Mouse (Mus musculus) forebrain, embryonic 11.5 days (tissue): ENCODE measurements at regions not wholly inside any gene's neighbourhood (a gene's known extent, or its start where the extent isn't known, plus 50 kb on each side); places are given as distances from the start of the nearest gene placed in this dataset.
"Not testable (repeated sequence)": the region's sequence is repeated elsewhere in the genome, so short reads cannot be mapped to it uniquely, and the experiment has no call there.

Experiments used
- ATAC-seq: fragments of 200-750 bp; cut with Nextera tagmentation; replicated peaks from 2 replicates; pipeline ENCODE4 v1.8.0; 2017; ENCODE audit warnings: moderate TSS enrichment; ENCODE audit not compliant: low FRiP score
- DNase-seq: peaks from one replicate; pipeline ENCODE4 v3.0.0-alpha.2; 2017; ENCODE audit warnings: low spot score
- H3K27ac ChIP-seq: fragments of 300-500 bp; sonication (generic); 2 replicates; pipeline ENCODE4 v1.5.1; 2014; ENCODE audit warnings: low read depth, low read length
- H3K27me3 ChIP-seq: fragments of 300-500 bp; sonication (generic); 2 replicates; pipeline ENCODE4 v1.6.1; 2014; ENCODE audit warnings: mild to moderate bottlenecking, low read length, mixed read lengths; ENCODE audit not compliant: control insufficient read depth, insufficient read depth
- H3K36me3 ChIP-seq: fragments of 300-500 bp; sonication (generic); 2 replicates; pipeline ENCODE4 v1.6.1; 2014; ENCODE audit warnings: mild to moderate bottlenecking, low read length, moderate library complexity, mixed read lengths; ENCODE audit not compliant: control insufficient read depth, insufficient read depth
- H3K4me1 ChIP-seq: fragments of 300-500 bp; sonication (generic); replicated peaks from 2 replicates; pipeline ENCODE4 v1.6.1; 2014; ENCODE audit warnings: low read length, mixed read lengths; ENCODE audit not compliant: control insufficient read depth, insufficient read depth
- H3K4me2 ChIP-seq: fragments of 300-500 bp; sonication (generic); 2 replicates; pipeline ENCODE4 v1.6.1; 2014; ENCODE audit warnings: low read depth, mild to moderate bottlenecking, low read length, moderate library complexity, mixed read lengths; ENCODE audit not compliant: severe bottlenecking
- H3K4me3 ChIP-seq: fragments of 300-500 bp; sonication (generic); 2 replicates; pipeline ENCODE4 v1.5.1; 2014; ENCODE audit warnings: low read depth, low read length
- H3K9ac ChIP-seq: fragments of 300-500 bp; sonication (generic); 2 replicates; pipeline ENCODE4 v1.6.1; 2014; ENCODE audit warnings: low read length
- H3K9me3 ChIP-seq: fragments of 300-500 bp; sonication (generic); 2 replicates; pipeline ENCODE4 v1.6.1; 2016; ENCODE audit warnings: low read length, mixed read lengths; ENCODE audit not compliant: control insufficient read depth
- WGBS: fragments of 180-500 bp; shearing (Covaris S2); extraction: QIAGEN DNeasy Blood & Tissue Kit; methylation state at CpG from one replicate; pipeline ENCODE4 v1.1.7; 2014; 5-methylcytosine and 5-hydroxymethylcytosine counted together

DNA sequence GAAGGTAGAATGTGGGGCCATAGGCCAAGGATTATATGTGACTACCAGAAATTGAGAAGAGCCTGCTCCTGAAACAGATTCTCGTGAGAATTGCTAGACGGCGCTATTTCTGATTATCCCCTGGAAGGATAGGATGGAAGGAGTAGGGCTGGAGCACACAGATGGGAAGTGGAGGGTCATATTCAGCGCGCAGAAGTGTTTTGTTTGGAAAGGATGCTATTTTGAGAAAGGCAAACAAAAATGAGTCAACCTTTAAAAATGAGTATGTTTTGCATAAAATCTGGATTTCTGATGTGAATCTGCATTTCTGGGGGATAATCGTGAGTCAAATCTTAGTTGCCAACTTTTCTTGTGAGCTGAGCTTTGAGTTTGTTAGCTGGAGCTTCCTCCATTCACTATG is 58.1 kb upstream of the Fshb start:
- Histone ChIP-seq H3K27ac (no peak overlapping the region), H3K36me3 (no peaks in the 10 kb centered on the region), H3K4me1 (no peaks in the 10 kb centered on the region), H3K9ac (no peak overlapping the region), H3K4me2 (no peak overlapping the region), H3K4me3 (no peak overlapping the region), H3K9me3 (no peaks in the 10 kb centered on the region), H3K27me3 (no peaks in the 10 kb centered on the region)
- ATAC-seq (no peak), DNase-seq (no peak)
- 90% methylated on average over 6 of the region's 6 CpGs for WGBS

DNA sequence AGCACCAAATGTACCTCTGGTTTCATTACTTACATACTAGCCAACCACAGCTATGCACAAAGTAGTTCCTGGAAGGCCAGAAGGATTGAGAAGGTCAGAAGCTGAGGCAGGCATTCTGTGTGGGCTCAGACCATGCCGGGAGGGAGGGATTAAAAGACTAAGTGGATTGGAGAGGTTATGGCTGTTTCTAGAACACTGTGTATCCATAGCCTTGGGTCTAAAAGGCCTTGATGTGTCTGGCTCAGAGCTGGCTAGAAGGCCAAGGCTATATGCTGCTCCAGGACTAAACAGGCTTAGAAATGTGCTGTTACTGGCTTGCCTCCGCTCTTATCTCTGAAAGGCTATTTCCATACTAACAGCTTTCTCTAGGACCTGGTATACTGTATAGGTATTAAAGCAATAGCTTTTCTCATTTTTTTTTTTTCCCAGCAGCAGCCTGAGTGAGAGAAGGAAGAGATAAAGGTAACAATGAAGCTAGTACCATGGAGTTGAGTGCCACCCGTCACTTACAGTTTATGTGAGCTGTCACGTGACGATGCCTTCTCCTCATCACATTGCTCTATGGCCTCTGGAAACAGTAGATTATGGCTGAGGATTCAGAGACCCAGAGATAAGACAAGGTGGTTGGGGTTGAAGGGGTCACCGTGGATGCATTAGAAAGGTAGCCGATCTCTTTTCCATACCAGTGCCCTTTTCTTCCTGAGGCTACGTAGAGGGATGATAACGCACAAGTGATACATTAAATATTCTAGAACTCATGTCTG is 59.4 kb upstream of the Fshb start:
- 94% methylated on average over 9 of the region's 9 CpGs for WGBS
- H3K36me3 ChIP-seq, result no peaks in the 10 kb centered on the region
- DNase-seq (no peak), ATAC-seq (no peak)
- no peaks in the 10 kb centered on the region for H3K9me3 ChIP-seq
- no peak overlapping the region for H3K27ac ChIP-seq
- H3K4me1 ChIP-seq, result no peaks in the 10 kb centered on the region
- no peak overlapping the region for H3K4me2 ChIP-seq
- no peak overlapping the region for H3K4me3 ChIP-seq
- H3K9ac ChIP-seq, result no peak overlapping the region
- no peaks in the 10 kb centered on the region for H3K27me3 ChIP-seq

DNA sequence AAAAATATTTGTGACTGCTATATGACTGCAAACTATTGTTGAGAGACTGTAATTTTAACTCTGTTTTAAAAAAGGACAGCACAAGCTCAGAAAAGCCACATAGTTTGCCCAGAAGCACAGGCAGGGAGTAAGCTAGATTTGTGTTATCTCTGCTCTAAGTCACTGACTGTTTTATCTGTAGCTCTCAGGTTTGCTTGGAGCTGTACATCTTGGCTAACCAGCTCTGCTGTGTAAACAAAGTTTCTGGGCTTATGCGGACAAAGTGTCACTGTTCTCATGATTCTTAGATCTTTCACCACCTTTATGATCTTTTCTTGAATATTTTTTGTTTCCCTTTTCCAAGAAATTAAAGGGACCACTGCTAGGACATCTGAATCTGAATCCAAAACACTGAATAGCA is 60.2 kb upstream of the Fshb start:
- Histone ChIP-seq H3K9me3 (no peaks in the 10 kb centered on the region), H3K9ac (no peak overlapping the region), H3K27me3 (no peaks in the 10 kb centered on the region), H3K4me2 (no peak overlapping the region), H3K27ac (no peak overlapping the region), H3K36me3 (no peaks in the 10 kb centered on the region), H3K4me1 (no peaks in the 10 kb centered on the region), H3K4me3 (no peak overlapping the region)
- 100% methylated on average over 1 of the region's 1 CpGs for WGBS
- no peak for ATAC-seq
- DNase-seq, result no peak

DNA sequence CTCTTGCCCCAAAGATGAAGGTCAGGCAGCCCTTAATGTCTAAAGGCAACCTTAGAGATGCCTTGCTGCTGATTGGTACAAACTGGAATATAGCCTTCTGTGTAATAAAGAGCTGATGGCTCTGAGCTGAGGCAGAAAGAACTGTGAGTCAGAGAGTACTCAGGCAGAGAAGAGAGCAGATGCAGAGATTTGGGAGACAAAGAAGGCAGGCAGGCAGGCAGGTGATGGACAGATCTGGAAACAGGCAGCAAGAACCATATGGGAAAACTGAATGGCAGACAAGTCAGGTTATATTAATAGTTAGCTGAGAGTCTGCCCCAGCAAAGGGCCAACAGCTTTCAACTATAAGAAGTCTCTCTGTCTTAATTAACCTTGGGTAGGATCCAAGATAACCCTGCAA is 73.7 kb upstream of the Fshb start:
- no peak overlapping the region for H3K4me2 ChIP-seq
- H3K27ac ChIP-seq, result no peak overlapping the region
- H3K9me3 ChIP-seq, result no peaks in the 10 kb centered on the region
- no peaks in the 10 kb centered on the region for H3K27me3 ChIP-seq
- H3K9ac ChIP-seq, result no peak overlapping the region
- no peaks in the 10 kb centered on the region for H3K36me3 ChIP-seq
- ATAC-seq (no peak), DNase-seq (no peak)
- no peak overlapping the region for H3K4me3 ChIP-seq
- no peaks in the 10 kb centered on the region for H3K4me1 ChIP-seq

DNA sequence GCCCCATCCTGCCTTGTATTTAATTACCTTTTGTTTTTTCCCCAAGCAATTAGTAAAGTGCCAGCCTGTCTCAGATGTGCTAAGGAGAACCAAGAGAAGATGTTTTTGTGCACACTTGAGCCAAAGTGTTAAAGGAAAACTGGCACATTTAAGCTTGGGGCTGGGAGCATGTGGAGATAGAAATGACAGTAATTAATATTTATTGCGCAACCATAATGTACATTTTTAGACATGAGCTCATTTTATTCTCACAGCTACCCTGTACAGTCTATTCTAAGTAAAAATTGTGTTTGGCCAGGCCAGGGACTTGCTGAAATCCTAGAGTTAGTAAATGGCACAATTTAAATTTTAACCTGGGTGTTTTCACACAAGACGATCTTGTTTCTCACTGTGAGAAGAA is 89.9 kb upstream of the Fshb start:
- no peaks in the 10 kb centered on the region for H3K27me3 ChIP-seq
- no peaks in the 10 kb centered on the region for H3K9me3 ChIP-seq
- no peak for ATAC-seq

DNA sequence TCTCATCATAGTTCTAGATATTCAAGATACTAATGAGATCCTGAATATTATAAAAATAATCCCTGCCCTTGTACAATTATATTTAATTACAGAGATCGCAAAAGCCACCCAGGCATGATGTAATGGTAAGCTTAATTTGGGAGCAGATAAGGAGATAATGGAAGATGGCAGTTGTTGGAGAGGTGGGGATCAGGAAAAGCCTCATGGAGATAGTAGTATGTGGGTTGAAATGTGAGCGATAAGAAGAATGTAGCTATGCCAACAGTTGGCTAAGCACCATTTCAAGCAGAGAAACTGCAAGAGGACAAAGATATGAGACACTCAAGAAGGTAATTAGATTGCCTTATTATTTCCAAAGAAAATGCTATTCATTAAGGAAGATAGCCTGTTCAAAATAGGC is 90.4 kb upstream of the Fshb start:
- H3K9me3 ChIP-seq, result no peaks in the 10 kb centered on the region
- no peak overlapping the region for H3K27ac ChIP-seq
- H3K36me3 ChIP-seq, result no peaks in the 10 kb centered on the region
- H3K9ac ChIP-seq, result no peak overlapping the region
- no peak overlapping the region for H3K4me2 ChIP-seq
- DNase-seq, result no peak
- no peaks in the 10 kb centered on the region for H3K4me1 ChIP-seq
- H3K27me3 ChIP-seq, result no peaks in the 10 kb centered on the region
- no peak; the same call in 1 of the 2 replicates for ATAC-seq
- WGBS, result 94% methylated on average over 2 of the region's 2 CpGs
- no peak overlapping the region for H3K4me3 ChIP-seq

More for the DNA sequence above, 89.9 kb upstream of the Fshb start:
- H3K4me1 ChIP-seq, result no peaks in the 10 kb centered on the region
- no peak overlapping the region for H3K4me3 ChIP-seq
- H3K36me3 ChIP-seq, result no peaks in the 10 kb centered on the region
- H3K4me2 ChIP-seq, result no peak overlapping the region
- no peak overlapping the region for H3K9ac ChIP-seq
- no peak for DNase-seq
- 90% methylated on average over 2 of the region's 2 CpGs for WGBS
- no peak overlapping the region for H3K27ac ChIP-seq

DNA sequence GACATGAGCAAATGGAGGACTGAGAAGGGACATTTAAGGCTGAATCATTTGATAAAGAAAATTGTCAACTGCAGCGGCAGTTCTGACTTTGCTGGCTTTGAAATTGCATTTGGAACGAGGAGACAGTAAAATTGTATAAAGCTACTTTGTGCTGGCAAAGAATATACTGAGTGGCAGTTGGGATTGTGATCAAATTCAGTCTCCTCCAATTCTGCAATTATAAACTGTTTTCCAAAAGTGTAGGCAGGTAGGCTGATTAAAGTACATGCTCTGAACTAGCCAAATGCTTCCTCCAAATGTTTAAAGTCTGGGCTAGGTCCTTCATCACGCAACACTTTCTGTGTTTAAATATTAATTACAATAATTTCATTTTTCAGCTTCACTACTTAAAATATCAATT is 90.9 kb upstream of the Fshb start:
- no peaks in the 10 kb centered on the region for H3K27me3 ChIP-seq
- H3K27ac ChIP-seq, result no peak overlapping the region
- H3K9me3 ChIP-seq, result no peaks in the 10 kb centered on the region
- no peak overlapping the region for H3K4me2 ChIP-seq
- no peaks in the 10 kb centered on the region for H3K4me1 ChIP-seq
- DNase-seq (no peak), ATAC-seq (no peak)
- WGBS, result 88% methylated on average over 3 of the region's 3 CpGs
- H3K9ac ChIP-seq, result no peak overlapping the region
- no peak overlapping the region for H3K4me3 ChIP-seq
- H3K36me3 ChIP-seq, result no peaks in the 10 kb centered on the region

DNA sequence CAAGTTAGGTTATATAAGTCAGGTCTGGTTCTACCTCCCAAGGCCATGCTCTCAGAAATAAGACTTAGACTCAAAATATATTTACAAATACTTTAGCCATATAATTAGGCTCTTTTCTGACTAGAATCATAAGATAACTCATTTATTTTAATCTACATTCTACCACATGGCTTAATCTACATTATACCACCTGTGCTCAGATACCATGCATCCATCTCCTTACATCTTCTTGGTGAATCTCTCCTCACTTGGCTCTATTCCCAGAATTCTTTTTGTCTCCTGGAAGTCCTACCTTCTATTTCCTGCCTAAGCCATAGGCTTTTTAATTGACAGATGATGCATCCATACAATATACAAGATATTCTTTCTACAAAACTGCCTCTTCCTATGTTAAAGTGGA is 92.4 kb upstream of the Fshb start:
- Histone ChIP-seq H3K4me2 (no peak overlapping the region), H3K9me3 (no peaks in the 10 kb centered on the region), H3K27me3 (no peaks in the 10 kb centered on the region)

DNA sequence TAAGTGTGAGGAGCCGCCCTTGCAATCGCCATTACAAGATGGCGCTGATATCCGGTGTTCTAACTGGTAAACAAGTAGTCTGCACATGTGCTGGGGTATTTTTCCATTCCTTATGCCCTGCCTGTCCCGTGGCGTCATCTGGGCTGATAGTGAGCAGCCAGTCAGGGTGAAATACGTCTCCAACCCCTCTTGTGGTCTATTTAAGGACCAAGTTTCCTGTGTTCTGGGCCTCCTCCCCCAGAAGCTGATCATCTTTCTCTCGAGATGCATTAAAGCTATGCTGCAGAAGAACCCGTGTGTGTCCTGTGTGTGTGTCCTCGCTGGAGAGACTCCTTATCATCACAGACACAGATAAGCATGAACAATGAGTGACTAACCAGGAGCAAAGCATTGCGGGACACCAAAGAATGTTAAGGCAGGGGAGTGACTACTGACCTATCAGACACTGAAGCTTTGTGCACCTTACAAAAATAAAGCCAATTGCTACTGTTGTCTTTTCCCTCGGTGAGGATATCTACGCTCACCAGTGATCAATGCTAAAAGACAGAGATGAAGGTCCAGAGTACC is 99.5 kb upstream of the Fshb start:
- WGBS, result 91% methylated on average over 13 of the region's 13 CpGs
- H3K4me2 ChIP-seq, H3K36me3 ChIP-seq, H3K4me3 ChIP-seq, H3K9ac ChIP-seq, H3K27ac ChIP-seq, DNase-seq, H3K9me3 ChIP-seq, H3K27me3 ChIP-seq, ATAC-seq, H3K4me1 ChIP-seq: not testable (repeated sequence)

More for the DNA sequence above, 92.4 kb upstream of the Fshb start:
- no peaks in the 10 kb centered on the region for H3K36me3 ChIP-seq
- H3K9ac ChIP-seq, result no peak overlapping the region
- no peak overlapping the region for H3K27ac ChIP-seq
- ATAC-seq (no peak), DNase-seq (no peak)
- H3K4me3 ChIP-seq, result no peak overlapping the region
- no peaks in the 10 kb centered on the region for H3K4me1 ChIP-seq
